Mouse (Mus musculus) midbrain, embryonic 14.5 days (tissue): ENCODE measurements around the gene Cers3. TPM values are rescaled to one million over a fixed set of nuclear protein-coding genes. Genes with fewer than 3 reads are reported as not detected.
A peak's percentile ranks its signal among the peaks of the same experiment; 100 is the strongest.

Source experiments
- ATAC-seq: fragments of 200-750 bp; cut with Nextera tagmentation; 2 replicates; pipeline ENCODE4 v1.8.0; 2017; ENCODE audit warnings: moderate number of reproducible peaks, moderate library complexity; ENCODE audit not compliant: low FRiP score, low TSS enrichment
- DNase-seq: peaks from one replicate; pipeline ENCODE4 v3.0.0-alpha.2; 2015
- H3K27ac ChIP-seq: fragments of 300-500 bp; sonication (generic); replicated peaks from 2 replicates; pipeline ENCODE4 v1.5.1; 2014; ENCODE audit warnings: mild to moderate bottlenecking, low read depth, low read length, moderate library complexity
- H3K27me3 ChIP-seq: fragments of 300-500 bp; sonication (generic); 2 replicates; pipeline ENCODE4 v1.6.1; 2014; ENCODE audit warnings: low read length, control low read depth, mixed read lengths; ENCODE audit not compliant: control insufficient read depth, insufficient read depth
- H3K36me3 ChIP-seq: fragments of 300-500 bp; sonication (generic); 2 replicates; pipeline ENCODE4 v1.6.1; 2014; ENCODE audit warnings: low read length, control low read depth; ENCODE audit not compliant: control insufficient read depth, insufficient read depth
- H3K4me1 ChIP-seq: fragments of 300-500 bp; sonication (generic); 2 replicates; pipeline ENCODE4 v1.6.1; 2014; ENCODE audit warnings: mild to moderate bottlenecking, antibody characterized with exemption, low read length, control low read depth; ENCODE audit not compliant: control insufficient read depth, insufficient read depth
- H3K4me2 ChIP-seq: fragments of 300-500 bp; sonication (generic); 2 replicates; pipeline ENCODE4 v1.6.1; 2014; ENCODE audit warnings: mild to moderate bottlenecking, low read length, moderate library complexity
- H3K4me3 ChIP-seq: fragments of 300-500 bp; sonication (generic); replicated peaks from 2 replicates; pipeline ENCODE4 v1.5.1; 2014; ENCODE audit warnings: low read depth, low read length
- H3K9ac ChIP-seq: fragments of 300-500 bp; sonication (generic); replicated peaks from 2 replicates; pipeline ENCODE4 v1.6.1; 2014; ENCODE audit warnings: mild to moderate bottlenecking, low read length, moderate library complexity
- H3K9me3 ChIP-seq: fragments of 300-500 bp; sonication (generic); 2 replicates; pipeline ENCODE4 v1.6.1; 2016; ENCODE audit warnings: low read length, control low read depth, mixed read lengths; ENCODE audit not compliant: control insufficient read depth
- WGBS: fragments of 180-500 bp; shearing (Covaris S2); extraction: QIAGEN DNeasy Blood & Tissue Kit; methylation state at CpG from one replicate; pipeline ENCODE4 v1.1.7; 2014; 5-methylcytosine and 5-hydroxymethylcytosine counted together
- polyA plus RNA-seq: library from polyadenylated mRNA; unstranded; fragments of >200 nt; fragmentation: Nextera tagmentation; extraction: Ambion mirVana; gene quantifications from 2 replicates; pipeline ENCODE4 v1.2.1, GENCODE M21; 2014

Cers3 gene
- polyA plus RNA-seq, 1 experiment from 2014 or later = 0.50 TPM

- H3K4me3 ChIP-seq = no peak overlapping the region
- DNase-seq (no peak), ATAC-seq (no peak)
- 95% methylated on average over 7 of the region's 7 CpGs for WGBS
- H3K27ac ChIP-seq = no peak overlapping the region
- H3K9ac ChIP-seq = no peak overlapping the region
- H3K4me2 ChIP-seq = no peak overlapping the region
- no peaks in the 10 kb centered on the region for H3K9me3 ChIP-seq
- H3K27me3 ChIP-seq = no peaks in the 10 kb centered on the region
- H3K4me1 ChIP-seq = no peaks in the 10 kb centered on the region
- H3K36me3 ChIP-seq = no peaks in the 10 kb centered on the region
These were observed 67.1 kb downstream of the Cers3 start for GRCm38 (mm10) chr7:66810436-66810835.

- no peak overlapping the region for H3K9ac ChIP-seq
- no peak overlapping the region for H3K4me3 ChIP-seq
- H3K9me3 ChIP-seq = no peaks in the 10 kb centered on the region
- no peak overlapping the region for H3K4me2 ChIP-seq
- no peak overlapping the region for H3K27ac ChIP-seq
- no peaks in the 10 kb centered on the region for H3K27me3 ChIP-seq
- no peak for DNase-seq
- WGBS = 81% methylated on average over 1 of the region's 1 CpGs
- H3K36me3 ChIP-seq = no peaks in the 10 kb centered on the region
- ATAC-seq = no peak
- no peaks in the 10 kb centered on the region for H3K4me1 ChIP-seq
These were observed 68.0 kb downstream of the Cers3 start for GRCm38 (mm10) chr7:66811294-66811693.

GRCm38 (mm10) chr7:66812289-66812688 lies 69.0 kb downstream of the Cers3 start:
- ATAC-seq (no peak), DNase-seq (no peak)
- no peaks in the 10 kb centered on the region for H3K4me1 ChIP-seq
- H3K9me3 ChIP-seq = no peaks in the 10 kb centered on the region
- no peaks in the 10 kb centered on the region for H3K27me3 ChIP-seq
- no peak overlapping the region for H3K4me2 ChIP-seq
- H3K9ac ChIP-seq = no peak overlapping the region
- H3K36me3 ChIP-seq = no peaks in the 10 kb centered on the region
- no peak overlapping the region for H3K4me3 ChIP-seq
- 95% methylated on average over 4 of the region's 4 CpGs for WGBS
- no peak overlapping the region for H3K27ac ChIP-seq

- H3K27me3 ChIP-seq = no peaks in the 10 kb centered on the region
- DNase-seq = no peak
- WGBS = 80% methylated on average over 9 of the region's 9 CpGs
- no peak overlapping the region for H3K4me3 ChIP-seq
- H3K4me2 ChIP-seq = no peak overlapping the region
- no peaks in the 10 kb centered on the region for H3K4me1 ChIP-seq
- no peaks in the 10 kb centered on the region for H3K36me3 ChIP-seq
- no peaks in the 10 kb centered on the region for H3K9me3 ChIP-seq
- ATAC-seq = no peak
- H3K27ac ChIP-seq = no peak overlapping the region
- no peak overlapping the region for H3K9ac ChIP-seq
These were observed 69.4 kb downstream of the Cers3 start for GRCm38 (mm10) chr7:66812737-66813136.

- Histone ChIP-seq H3K4me3 (no peak overlapping the region), H3K9ac (no peak overlapping the region), H3K27me3 (no peaks in the 10 kb centered on the region), H3K27ac (no peak overlapping the region), H3K4me2 (no peak overlapping the region), H3K4me1 (no peaks in the 10 kb centered on the region), H3K9me3 (no peaks in the 10 kb centered on the region), H3K36me3 (no peaks in the 10 kb centered on the region)
- WGBS = 72% methylated on average over 1 of the region's 1 CpGs
- no peak for DNase-seq
- ATAC-seq = no peak
These were observed 69.9 kb downstream of the Cers3 start for GRCm38 (mm10) chr7:66813172-66813571.

GRCm38 (mm10) chr7:66815526-66815925 lies 72.2 kb downstream of the Cers3 start:
- ATAC-seq (no peak), DNase-seq (no peak)
- H3K4me1 ChIP-seq = no peaks in the 10 kb centered on the region
- no peaks in the 10 kb centered on the region for H3K27me3 ChIP-seq
- H3K36me3 ChIP-seq = no peaks in the 10 kb centered on the region
- H3K4me2 ChIP-seq = no peak overlapping the region
- no peak overlapping the region for H3K4me3 ChIP-seq
- H3K9ac ChIP-seq = no peak overlapping the region
- H3K9me3 ChIP-seq = no peaks in the 10 kb centered on the region
- WGBS = 89% methylated on average over 6 of the region's 6 CpGs
- H3K27ac ChIP-seq = no peak overlapping the region

GRCm38 (mm10) chr7:66820034-66820433 lies 76.7 kb downstream of the Cers3 start:
- Histone ChIP-seq H3K27ac (no peak overlapping the region), H3K4me3 (no peak overlapping the region), H3K27me3 (no peaks in the 10 kb centered on the region), H3K36me3 (no peaks in the 10 kb centered on the region), H3K9me3 (no peaks in the 10 kb centered on the region), H3K4me2 (no peak overlapping the region), H3K9ac (no peak overlapping the region), H3K4me1 (no peaks in the 10 kb centered on the region)
- WGBS = 24% methylated on average over 6 of the region's 6 CpGs
- DNase-seq (peak; percentile 70), ATAC-seq (no peak)

GRCm38 (mm10) chr7:66830803-66831202 lies 87.5 kb downstream of the Cers3 start:
- Histone ChIP-seq H3K9ac (no peak overlapping the region), H3K4me1 (no peaks in the 10 kb centered on the region), H3K27me3 (no peaks in the 10 kb centered on the region), H3K27ac (no peak overlapping the region), H3K9me3 (no peaks in the 10 kb centered on the region), H3K4me3 (no peak overlapping the region), H3K36me3 (no peaks in the 10 kb centered on the region), H3K4me2 (no peak overlapping the region)
- WGBS = 77% methylated on average over 5 of the region's 5 CpGs
- no peak for ATAC-seq
- DNase-seq = no peak

- no peaks in the 10 kb centered on the region for H3K27me3 ChIP-seq
- H3K4me3 ChIP-seq = no peak overlapping the region
- no peaks in the 10 kb centered on the region for H3K36me3 ChIP-seq
- WGBS = 73% methylated on average over 5 of the region's 5 CpGs
- H3K9ac ChIP-seq = no peak overlapping the region
- H3K27ac ChIP-seq = no peak overlapping the region
- H3K9me3 ChIP-seq = no peaks in the 10 kb centered on the region
- ATAC-seq (no peak), DNase-seq (peak; percentile 47)
- no peaks in the 10 kb centered on the region for H3K4me1 ChIP-seq
- H3K4me2 ChIP-seq = no peak overlapping the region
These were observed 88.0 kb downstream of the Cers3 start for GRCm38 (mm10) chr7:66831295-66831694.
